Mouse (Mus musculus) heart, adult 2 months (tissue): ENCODE measurements around the gene Nes. TPM values are rescaled to one million over a fixed set of nuclear protein-coding genes. Genes with fewer than 3 reads are reported as not detected.

Experiments used
- DNase-seq, 2 experiments: peaks; one replicate each; pipeline ENCODE4 v3.0.0; 2021
- H3K27ac ChIP-seq: fragments of 200-600 bp; 2 replicates; pipeline ENCODE4 v1.8.1; 2022
- H3K27me3 ChIP-seq: fragments of 200-500 bp; 2 replicates; pipeline ENCODE4 v1.6.1; 2012; ENCODE audit warnings: mild to moderate bottlenecking, low read length, inconsistent platforms, mixed read lengths; ENCODE audit not compliant: control insufficient read depth, insufficient read depth
- H3K36me3 ChIP-seq: fragments of 200-500 bp; 2 replicates; pipeline ENCODE4 v1.6.1; 2012; ENCODE audit warnings: low read length, inconsistent platforms; ENCODE audit not compliant: control insufficient read depth, insufficient read depth
- H3K4me1 ChIP-seq: fragments of 200-500 bp; 2 replicates; pipeline ENCODE4 v1.6.1; 2011; ENCODE audit warnings: low read length; ENCODE audit not compliant: control insufficient read depth, insufficient read depth
- H3K4me3 ChIP-seq: fragments of 200-600 bp; 2 replicates; pipeline ENCODE4 v1.8.1; 2022
- H3K79me2 ChIP-seq: fragments of 200-500 bp; replicated peaks from 2 replicates; pipeline ENCODE4 v1.6.1; 2012; ENCODE audit warnings: mild to moderate bottlenecking, inconsistent platforms, low read length, moderate library complexity, mixed read lengths; ENCODE audit not compliant: control insufficient read depth, insufficient read depth
- H3K9ac ChIP-seq: fragments of 200-500 bp; 2 replicates; pipeline ENCODE4 v1.6.1; 2012; ENCODE audit warnings: low read depth, mild to moderate bottlenecking, control low read depth, inconsistent platforms, low read length, mixed read lengths
- CTCF ChIP-seq: fragments of 200-600 bp; IDR thresholded peaks from 2 replicates; pipeline ENCODE4 v1.8.1; 2022; ENCODE audit warnings: antibody characterized with exemption, mild to moderate bottlenecking, moderate library complexity
- EP300 ChIP-seq: fragments of 200-500 bp; IDR thresholded peaks from 2 replicates; pipeline ENCODE4 v1.6.1; 2011; ENCODE audit warnings: low read depth, low read length, control low read depth; ENCODE audit not compliant: insufficient read depth
- POLR2A ChIP-seq: fragments of 200-500 bp; IDR thresholded peaks from 2 replicates; pipeline ENCODE4 v1.6.1; 2011; ENCODE audit warnings: mild to moderate bottlenecking, low read depth, low read length, control low read depth; ENCODE audit not compliant: insufficient read depth
- whole genome bisulfite sequencing: fragments of 180-500 bp; shearing (Covaris S2); methylation state at CpG from one replicate; pipeline ENCODE4 v1.1.7; 2018; 5-methylcytosine and 5-hydroxymethylcytosine counted together
- intact Hi-C: fragments of 180-260 bp; cut with DNase I; formaldehyde crosslinking; loops from one replicate; pipeline ENCODE4 v1.15.1; 2025
- polyA plus RNA-seq: library from polyadenylated mRNA; depleted of rRNA; stranded (reverse); fragments of >200 nt; gene quantifications from 2 replicates; pipeline ENCODE4 v1.2.3, GENCODE M21; 2012
- total RNA-seq, 2 experiments: library from RNA; stranded (reverse); gene quantifications; 2 replicates each; pipeline ENCODE4 v1.2.3; 2021

Gene Nes
- total and polyA plus RNA-seq, 3 experiments = 6.2 to 22.8 (median 14.7) TPM

DNA sequence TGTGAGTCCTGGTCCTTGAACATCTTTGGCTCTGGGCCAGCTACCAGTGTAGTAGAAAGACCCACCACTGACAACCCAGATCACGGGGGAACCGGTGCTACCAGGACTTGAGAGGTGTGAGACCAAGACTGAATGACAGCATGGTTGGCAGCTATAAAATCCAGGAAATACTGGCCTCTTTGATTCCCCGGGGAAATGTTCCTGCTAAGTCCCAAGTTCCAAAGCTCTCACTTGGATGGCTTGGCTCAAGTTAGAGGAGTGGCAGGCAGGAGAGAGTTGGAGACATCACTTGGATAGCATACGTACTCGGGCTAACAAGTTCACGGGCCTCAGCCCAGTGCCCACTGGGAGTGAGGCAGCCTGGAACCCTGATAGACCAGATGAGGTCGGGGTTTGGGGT, 27.3 kb upstream of the Nes start:
- Histone ChIP-seq H3K4me1 (peaks cover 5% of the 10 kb centered on the region), H3K36me3 (peaks cover 2% of the 10 kb centered on the region; the same call in 1 of the 2 replicates), H3K9ac (no peak overlapping the region), H3K4me3 (no peak overlapping the region), H3K27me3 (peaks cover 2% of the 10 kb centered on the region; the same call in 1 of the 2 replicates), H3K79me2 (no peaks in the 10 kb centered on the region), H3K27ac (no peak overlapping the region)
- no peak for TF ChIP-seq CTCF
- TF ChIP-seq POLR2A = no peak
- no peak for TF ChIP-seq EP300
- DNase-seq = no peak
- 66% methylated on average over 7 of the region's 7 CpGs for WGBS
- intact Hi-C loops = no loop called here

DNA sequence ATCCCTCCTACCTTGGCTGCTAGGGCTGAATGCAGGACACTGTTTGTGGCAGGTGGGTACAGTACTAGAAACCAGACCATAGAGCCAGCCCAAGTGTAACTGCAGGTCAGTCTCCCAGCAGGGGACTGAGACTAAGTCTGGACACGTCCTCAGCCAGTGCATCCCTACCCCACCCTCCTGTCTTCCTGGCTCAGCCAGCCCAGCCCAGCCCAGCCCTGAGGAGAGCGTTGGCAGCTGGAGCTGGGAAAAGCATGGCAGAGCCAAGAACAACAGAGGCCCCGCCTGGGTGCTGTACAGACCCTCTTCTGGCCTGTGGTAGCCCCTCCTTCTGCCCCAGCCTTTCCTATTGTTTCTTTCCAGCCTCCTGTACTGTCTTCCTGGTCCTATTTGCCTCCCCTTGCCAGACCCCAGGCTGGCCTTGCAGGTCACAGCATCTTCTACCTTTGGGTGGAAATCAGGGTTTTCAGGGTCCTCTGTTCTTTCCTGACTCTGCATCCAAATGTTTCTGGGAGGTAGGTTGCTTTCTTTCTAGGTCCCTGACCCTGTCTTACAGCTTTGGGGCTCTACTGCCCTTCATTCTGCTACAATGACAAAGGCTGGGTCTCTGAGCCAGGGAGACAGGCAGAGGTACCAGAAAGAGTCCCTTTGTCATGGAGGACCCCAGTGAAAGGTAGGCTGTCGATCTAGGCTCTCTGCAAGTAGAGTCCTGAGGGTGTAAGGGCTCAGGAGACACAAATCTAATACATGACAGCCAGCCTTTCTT, 25.9 kb upstream of the Nes start:
- peaks cover 6% of the 10 kb centered on the region; the same call in 1 of the 2 replicates for H3K27me3 ChIP-seq
- DNase-seq = peak in 1 of 2 experiments; percentile 55
- intact Hi-C loops = no loop called here
- H3K27ac ChIP-seq = no peak overlapping the region
- H3K4me1 ChIP-seq = peaks cover 5% of the 10 kb centered on the region
- no peaks in the 10 kb centered on the region for H3K36me3 ChIP-seq
- no peak overlapping the region for H3K4me3 ChIP-seq
- H3K79me2 ChIP-seq = no peaks in the 10 kb centered on the region
- TF ChIP-seq CTCF (no peak), POLR2A (no peak)
- 18% methylated on average over 4 of the region's 4 CpGs for WGBS
- no peak overlapping the region for H3K9ac ChIP-seq

DNA sequence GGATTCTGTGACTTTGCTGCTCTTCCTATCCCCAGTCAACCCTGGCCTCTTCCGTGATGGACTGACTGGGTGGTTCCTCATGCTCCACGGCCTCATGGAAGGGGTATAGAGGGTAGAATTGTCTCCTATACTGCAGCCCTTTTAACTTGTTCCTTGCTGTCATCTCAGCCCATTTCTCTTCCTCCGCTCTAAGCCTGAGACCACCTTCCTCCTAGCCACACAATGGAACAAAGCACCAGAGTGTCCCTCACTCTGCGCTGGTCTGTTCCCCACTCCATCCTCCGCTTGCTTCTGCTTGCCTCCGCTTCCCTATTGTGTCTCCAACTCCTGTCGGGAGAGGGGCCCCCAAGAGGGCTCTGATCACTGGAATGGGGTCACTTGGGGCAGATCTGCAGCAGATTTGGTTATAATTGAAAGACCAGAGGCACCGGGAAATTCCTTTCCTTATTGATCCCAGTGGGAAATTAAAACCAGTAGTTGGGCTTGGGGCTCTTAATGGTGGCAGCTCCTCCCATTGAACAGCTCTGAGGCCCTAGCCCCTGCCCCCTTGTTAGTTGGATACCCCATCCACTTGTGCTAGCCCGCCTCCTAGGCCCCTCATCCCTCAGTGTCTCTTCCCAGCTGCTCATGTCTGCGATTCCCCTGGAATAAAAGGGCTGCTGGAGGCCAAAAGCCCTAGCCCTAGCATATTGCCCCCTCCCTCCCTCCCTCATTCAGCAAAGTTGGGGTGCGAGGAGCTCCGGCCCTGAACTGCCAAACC, 24.9 kb upstream of the Nes start:
- H3K4me1 ChIP-seq = peaks cover 5% of the 10 kb centered on the region
- TF ChIP-seq EP300 (no peak), CTCF (no peak), POLR2A (no peak)
- WGBS = 51% methylated on average over 12 of the region's 12 CpGs
- intact Hi-C loops = no loop called here
- H3K9ac ChIP-seq = no peak overlapping the region
- H3K4me3 ChIP-seq = no peak overlapping the region
- no peak overlapping the region for H3K27ac ChIP-seq
- no peaks in the 10 kb centered on the region for H3K79me2 ChIP-seq
- no peak for DNase-seq
- no peaks in the 10 kb centered on the region for H3K36me3 ChIP-seq
- peaks cover 8% of the 10 kb centered on the region; the same call in 1 of the 2 replicates for H3K27me3 ChIP-seq

DNA sequence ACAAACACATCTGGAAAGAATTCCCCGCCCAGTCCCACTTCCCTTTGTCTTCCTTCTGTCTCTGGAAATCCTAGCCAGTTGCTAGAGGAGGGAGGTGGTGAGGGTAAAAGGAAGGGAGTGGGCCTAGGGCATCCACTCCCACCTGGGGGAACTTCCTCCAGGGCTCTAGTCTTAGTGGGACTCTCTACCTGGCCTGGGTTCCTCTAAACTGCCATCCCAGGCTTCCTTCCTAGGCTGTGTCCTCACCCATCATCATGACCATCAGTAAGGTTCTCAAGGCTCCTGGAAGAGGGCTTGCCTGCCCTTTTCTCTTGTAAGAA, 24.4 kb upstream of the Nes start:
- intact Hi-C loops = no loop called here
- DNase-seq = no peak
- H3K4me3 ChIP-seq = no peak overlapping the region
- H3K27me3 ChIP-seq = peaks cover 9% of the 10 kb centered on the region
- peaks cover 5% of the 10 kb centered on the region for H3K4me1 ChIP-seq
- 40% methylated on average over 1 of the region's 1 CpGs for WGBS
- TF ChIP-seq EP300 (no peak), CTCF (no peak), POLR2A (no peak)
- H3K27ac ChIP-seq = no peak overlapping the region
- H3K79me2 ChIP-seq = no peaks in the 10 kb centered on the region
- H3K9ac ChIP-seq = no peak overlapping the region
- no peaks in the 10 kb centered on the region for H3K36me3 ChIP-seq

DNA sequence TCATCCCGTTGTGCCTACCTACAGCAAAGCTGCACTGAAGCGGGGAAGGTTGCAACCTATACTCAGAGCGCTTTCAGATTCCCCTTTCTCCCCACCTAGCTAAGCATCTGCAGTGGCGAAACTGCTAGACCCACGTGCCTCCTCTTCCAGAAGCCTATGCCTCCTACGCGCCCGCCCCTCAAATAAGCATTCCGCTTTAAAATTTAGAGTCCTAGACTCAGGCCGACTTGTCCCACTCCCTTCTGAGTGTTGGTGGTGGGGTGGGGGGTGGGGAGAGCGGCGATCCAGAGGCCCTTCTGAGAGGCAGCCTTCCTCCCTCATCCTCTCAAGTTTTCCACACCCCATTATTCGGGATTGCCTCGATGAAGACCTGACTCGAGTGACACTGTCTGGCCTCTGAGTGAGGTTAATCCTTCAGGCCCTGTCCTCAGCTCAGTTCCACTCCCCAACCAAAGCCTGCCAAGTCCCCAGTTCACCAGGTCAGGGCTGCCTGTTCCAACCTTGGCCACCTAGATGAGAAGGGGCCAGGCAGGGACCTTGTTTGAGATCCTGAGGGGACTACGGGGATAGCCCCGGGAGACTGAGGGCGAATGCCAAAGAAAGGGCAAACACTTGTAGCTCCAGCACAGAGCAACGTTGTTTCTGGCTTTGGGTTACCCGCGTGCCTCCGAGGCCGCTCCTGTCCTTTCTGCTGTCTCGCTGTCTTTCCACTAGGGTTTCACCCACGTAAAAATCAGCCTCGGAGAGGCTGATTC, 23.6 kb upstream of the Nes start:
- peaks cover 10% of the 10 kb centered on the region for H3K27me3 ChIP-seq
- intact Hi-C loops = no loop called here
- no peaks in the 10 kb centered on the region for H3K79me2 ChIP-seq
- WGBS = 16% methylated on average over 26 of the region's 26 CpGs
- peaks cover 5% of the 10 kb centered on the region for H3K4me1 ChIP-seq
- no peak for DNase-seq
- H3K36me3 ChIP-seq = no peaks in the 10 kb centered on the region
- H3K27ac ChIP-seq = no peak overlapping the region
- TF ChIP-seq EP300 (no peak), POLR2A (no peak)
- H3K9ac ChIP-seq = no peak overlapping the region
- no peak overlapping the region for H3K4me3 ChIP-seq
